Mouse (Mus musculus) adrenal gland, postnatal 4 days (tissue): Measurements from ENCODE around the gene Gper1. TPM values are rescaled to one million over a fixed set of nuclear protein-coding genes. Genes with fewer than 3 reads are reported as not detected.
"Not testable (repeated sequence)": the region's sequence is repeated elsewhere in the genome, so short reads cannot be mapped to it uniquely, and the experiment has no call there.

Experiments
- DNase-seq, 2 experiments: peaks; one replicate each; pipeline ENCODE4 v3.0.0; 2021 to 2022; ENCODE audit warnings: low spot score in 2 of 2, mixed read lengths in 2 of 2
- total RNA-seq, 2 experiments: library from RNA; stranded (reverse); gene quantifications; 2 replicates each; pipeline ENCODE4 v1.2.3; 2021

Gper1 gene
- total RNA-seq, 2 experiments from 2014 or later = 6.0 to 7.4 TPM

DNA sequence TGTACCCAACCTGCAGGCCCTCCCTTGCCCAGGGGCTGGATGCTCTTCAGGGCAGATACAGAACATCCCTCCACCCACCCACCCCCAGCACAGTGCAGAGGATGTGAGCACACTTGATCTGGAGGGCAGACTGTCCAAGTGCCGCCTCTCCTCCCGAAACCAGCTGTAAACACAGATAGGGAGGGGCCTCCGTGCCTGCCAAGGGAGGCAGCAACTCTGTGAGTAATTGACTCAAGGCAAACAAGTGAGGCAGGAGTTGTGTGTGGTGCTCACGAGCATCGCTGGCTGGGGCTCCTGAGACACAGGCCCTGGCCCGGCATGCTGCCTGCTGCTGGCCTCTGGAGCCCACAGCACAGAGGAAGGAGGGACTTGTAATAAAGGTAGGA lies 33.3 kb upstream of the Gper1 start:
- peak in 1 of 2 experiments; percentile 47 for DNase-seq

DNA sequence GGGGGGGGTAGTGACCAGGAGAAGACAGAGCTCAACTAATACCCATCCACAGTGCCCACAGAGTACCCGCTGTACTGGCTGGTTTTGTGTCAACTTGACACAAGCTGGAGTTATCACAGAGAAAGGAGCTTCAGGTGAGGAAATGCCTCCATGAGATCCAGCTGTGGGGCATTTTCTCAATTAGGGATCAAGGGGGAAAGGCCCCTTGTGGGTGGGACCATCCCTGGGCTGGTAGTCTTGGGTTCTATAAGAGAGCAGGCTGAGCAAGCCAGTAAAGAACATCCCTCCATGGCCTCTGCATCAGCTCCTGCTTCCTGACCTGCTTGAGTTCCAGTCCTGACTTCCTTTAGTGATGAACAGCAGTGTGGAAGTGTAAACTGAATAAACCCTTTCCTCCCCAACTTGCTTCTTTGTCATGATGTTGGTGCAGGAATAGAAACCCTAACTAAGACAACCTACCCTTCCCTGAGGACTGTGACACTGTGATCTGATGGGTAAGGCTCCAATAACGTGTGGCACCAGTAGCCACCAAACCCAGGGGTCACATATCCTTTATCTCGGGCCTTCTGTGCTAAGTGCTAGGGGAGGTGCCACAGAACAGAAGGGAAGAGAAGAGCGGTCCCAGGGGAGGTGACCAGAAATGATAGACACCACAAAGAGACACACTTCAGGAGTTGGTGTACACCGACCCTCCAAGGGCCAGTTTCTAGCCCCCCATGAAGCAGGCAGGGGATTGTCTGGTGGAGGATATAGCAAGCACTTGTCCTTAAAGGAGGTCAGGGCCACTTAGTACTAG lies 32.4 kb upstream of the Gper1 start:
- DNase-seq = not testable (repeated sequence)

DNA sequence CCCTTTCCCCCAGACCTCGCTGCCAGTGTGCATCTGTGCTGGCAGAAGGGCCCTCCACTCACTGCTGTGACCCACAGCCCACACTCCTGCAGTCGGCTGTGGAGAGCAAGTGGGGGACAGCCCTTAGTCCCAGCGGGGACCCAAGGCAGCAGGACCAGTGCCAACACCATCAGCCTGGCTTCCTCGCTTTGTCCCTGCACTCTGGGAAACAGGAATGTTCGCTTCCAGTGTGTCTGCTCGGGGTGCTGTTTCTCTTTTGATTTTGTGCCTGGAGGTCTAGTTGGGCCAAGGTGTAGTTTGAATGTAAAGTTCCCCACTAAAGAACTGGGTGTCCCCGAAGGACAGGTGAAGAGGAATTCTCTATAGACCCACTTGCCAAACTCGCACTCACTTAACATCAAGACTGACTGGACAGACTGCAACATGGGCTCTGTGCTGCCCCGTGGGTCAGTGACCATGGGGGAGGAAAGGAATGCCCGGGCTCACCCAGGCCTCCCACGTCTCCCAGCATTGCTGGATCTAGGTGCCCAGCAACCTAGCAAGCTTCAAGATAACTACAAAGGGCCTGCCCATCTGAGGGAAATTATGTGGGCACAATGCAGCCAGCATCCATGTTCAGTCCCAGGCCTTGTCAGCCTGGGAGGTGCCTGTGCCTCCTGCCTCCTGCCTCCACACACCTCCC lies 31.5 kb upstream of the Gper1 start:
- DNase-seq = no peak

DNA sequence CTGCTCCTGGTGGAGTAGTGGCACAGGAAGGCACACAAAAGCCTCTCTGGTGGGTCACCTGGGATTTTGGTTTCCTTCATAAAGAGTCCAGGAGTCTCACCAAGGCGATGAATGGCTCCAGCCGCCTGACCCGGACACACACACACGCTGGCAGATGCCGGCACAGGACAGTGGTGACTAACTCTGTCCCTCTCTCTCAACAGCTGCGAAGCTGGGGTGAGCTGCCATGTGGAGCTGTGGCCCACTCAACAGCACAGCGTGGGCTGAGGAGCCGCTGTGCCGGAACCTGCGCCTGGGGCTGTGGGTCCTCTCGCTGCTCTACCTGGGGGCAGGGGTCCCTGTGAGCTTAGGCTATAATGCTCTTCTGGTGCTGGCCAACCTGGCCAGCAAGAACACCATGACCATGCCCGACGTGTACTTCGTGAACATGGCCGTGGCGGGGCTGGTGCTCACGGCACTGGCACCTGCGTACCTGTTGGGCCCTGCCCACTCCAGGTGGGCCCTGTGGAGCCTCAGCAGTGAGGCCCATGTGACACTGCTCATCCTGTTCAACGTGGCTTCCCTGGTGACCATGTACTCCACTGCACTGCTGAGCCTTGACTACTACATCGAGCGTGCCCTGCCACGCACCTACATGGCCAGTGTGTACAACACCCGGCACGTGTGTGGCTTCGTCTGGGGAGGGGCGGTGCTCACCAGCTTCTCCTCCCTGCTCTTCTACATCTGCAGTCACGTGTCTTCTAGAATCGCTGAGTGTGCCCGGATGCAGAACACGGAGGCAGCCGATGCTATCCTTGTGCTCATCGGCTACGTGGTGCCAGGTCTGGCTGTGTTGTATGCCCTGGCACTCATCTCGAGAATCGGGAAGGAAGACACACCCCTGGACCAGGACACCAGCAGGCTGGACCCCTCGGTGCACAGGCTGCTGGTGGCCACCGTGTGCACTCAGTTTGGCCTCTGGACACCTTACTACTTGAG lies 30.4 kb upstream of the Gper1 start:
- DNase-seq = no peak

DNA sequence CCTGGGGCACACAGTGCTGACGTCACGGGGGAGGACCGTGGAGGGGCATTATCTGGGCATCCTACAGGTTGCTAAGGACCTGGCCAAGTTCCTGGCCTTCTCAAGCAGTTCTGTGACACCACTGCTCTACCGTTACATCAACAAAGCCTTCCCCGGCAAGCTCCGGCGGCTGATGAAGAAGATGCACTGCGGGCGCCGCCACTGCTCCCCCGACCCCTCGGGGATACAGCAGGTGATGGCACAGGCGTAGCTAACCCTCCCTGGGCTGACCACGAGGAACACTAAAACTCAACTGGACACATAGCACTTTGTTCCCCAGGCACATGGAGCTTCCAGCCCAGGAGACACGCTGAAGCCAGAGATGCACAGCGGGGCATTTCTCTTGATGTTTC lies 29.8 kb upstream of the Gper1 start:
- no peak for DNase-seq

DNA sequence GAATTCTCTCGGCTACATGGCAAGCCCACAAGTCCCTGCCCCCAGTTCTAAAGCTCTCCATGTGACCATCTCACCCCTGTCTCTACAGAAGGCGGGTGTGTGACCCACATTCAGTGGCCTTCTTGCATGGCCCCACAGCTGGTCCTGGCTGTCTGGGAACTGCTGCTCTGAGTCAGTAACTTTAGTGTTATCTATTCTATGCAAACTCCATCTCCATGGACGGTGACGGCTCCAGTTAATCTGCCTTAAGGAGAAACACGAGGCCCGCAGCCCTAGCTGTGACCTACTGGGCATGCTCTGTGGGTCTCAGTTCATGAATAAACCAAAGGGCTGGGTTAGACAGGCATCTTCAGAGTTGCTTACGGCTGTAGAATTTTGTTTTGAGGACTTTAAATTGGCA lies 28.6 kb upstream of the Gper1 start:
- no peak for DNase-seq

DNA sequence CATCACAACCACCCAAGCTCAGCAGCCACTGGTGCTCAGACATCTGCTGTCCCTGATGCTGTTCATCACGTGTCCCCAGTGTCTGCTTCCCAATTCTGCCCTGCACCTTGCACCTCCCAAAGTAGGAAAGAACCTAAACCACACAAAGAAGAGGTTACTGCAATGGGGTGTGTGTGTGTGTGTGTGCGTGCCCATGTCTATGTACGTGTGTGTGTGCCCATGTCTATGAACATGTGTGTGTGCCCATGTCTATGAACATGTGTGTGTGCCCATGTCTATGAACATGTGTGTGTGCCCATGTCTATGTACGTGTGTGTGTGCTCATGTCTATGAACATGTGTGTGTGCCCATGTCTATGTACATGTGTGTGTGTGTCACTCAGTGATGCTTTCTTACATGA lies 27.4 kb upstream of the Gper1 start:
- DNase-seq = no peak

DNA sequence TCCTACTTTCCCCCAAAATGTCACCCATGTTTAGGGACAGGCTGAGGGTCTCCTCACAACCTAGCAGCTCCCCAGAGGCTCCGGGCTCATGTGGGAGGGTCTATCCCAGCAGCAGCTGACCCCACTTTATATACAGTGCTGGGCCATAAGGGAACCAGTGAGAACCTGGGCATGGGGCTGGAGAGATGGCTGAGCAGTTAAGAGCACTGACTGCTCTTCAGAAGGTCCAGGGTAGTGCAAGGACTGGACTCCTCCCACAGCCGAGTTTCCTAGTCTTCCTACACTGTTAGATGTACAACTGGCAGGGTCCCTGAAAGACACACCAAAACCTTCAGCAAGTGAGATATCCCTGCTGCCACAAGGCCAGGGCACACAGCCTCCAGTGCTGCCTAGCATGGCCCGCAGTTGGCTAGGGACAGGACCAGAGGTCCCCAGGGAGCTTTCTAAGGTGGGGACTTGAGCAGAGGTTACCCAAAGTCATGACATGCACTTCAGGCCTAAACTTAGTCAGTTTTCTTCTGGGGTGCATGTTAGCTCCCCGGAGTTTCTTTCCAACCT lies 25.5 kb upstream of the Gper1 start:
- DNase-seq = no peak

DNA sequence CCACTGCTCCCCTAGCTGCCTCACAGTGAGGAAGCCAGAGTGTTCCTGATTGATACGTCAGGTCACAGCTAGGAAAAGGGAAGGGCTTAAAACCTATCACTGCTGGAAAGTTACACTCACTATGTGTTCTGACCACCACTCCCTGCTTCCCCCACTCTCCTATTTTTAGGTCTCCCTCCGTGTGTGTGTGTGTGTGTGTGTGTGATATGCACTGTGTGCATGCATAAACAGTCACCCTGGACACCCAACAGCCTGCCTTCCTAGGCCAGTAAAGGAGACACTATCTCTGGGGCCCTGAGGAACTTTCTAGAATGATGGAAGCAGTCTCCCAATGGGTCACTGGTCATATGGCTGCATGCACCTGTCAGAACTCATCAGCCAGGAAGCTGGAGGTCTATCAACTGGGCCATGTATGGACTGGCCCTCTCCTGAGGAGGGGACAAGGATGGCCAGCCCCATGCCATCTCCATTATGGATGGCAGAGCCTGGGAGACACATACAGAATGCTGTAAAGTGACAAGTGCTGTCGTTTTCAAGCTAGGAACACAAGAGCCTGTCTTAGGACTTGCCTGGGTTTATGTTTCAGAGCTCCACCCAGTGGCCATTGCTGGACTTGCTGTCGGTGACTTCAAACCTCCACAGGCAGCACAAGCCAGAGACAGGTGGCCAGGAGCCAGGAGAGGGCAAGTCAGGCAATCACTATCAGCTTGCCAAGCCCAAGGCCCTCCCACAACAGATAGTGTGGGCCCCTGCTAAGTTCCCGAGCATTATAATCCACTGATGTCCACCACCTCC lies 24.8 kb upstream of the Gper1 start:
- peak; percentile 70 to 91 for DNase-seq

DNA sequence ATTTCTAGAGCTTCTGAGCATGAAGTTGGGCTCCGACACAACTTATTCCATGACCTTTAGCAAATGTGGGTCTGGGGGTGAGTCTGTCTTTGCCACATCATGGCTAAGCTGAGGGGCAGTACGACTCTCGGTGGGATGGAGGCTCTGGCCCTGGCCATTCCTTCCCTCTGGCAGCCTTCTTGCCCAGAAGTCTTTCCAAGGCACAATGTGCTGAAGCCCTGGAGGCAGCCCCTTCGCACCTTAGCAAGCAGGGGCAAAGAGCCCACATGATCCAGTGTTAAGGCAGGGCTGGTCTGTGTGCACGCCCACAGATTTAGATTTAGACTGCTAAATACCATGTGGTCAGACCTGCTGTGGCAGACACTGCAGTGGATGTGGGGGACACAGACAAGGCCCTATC lies 24.2 kb upstream of the Gper1 start:
- DNase-seq = no peak

DNA sequence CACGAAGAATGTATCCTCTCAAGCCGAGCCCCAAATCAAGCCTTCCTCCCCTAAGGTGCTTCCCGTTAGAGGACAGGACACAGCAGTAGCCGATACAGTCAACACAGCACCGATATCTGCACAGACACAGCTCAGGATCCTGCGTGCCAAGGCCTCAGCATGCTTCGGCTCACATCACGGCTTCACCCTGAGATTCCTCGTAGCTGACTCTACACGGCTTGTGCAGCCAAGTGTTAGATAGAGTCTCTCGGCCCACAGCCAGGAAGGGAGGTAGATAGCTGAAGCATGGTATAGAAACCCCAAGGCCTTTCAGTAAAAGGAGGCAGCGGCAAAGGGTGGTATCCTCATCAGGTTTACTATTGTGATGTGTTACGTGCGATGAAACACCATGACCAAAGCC lies 23.0 kb upstream of the Gper1 start:
- DNase-seq = no peak

DNA sequence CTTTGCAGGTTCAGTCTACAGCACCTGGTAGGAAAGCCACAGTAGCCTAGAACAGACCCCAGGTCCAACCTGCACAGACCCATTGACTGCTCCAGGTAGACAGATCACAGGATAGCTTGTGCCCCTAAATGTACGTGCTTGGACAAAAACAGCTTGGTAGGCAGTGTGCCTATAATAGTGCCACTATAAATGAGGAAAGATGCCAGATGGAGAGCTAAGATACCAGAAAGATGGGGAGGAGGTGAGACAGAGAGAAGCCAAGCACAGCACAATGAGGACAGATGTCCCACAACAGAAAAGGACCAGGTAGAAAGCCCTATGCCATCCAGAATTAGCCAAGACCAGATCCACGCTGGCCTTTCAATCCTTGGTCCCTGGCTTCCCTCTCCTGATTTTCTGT lies 20.8 kb upstream of the Gper1 start:
- DNase-seq = no peak

DNA sequence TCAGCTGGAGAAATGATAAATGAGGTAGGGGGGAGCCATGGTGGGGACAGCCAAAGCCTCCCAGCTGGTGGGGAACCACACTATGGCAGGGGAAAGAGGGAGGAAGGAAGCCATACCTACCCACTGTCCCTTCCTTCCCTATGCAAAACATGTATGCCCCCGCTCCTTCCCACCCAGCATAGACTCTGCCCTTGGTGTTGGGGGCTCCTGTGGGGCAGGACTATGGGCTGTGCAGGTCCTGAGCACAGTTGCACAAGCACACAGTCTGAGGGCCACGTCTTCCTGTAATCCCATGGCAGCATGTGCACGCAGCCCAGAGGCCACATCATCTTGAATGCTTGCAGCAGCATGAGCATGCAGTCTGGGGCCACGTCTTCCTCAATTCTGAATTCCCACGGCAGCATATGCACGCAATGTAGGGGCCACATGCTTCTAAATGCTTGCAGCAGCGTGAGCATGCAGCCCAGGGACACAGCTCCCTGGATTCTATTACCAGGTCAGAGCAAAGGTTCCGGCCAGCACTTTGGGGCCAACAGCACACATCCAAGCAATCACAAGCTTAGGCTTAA lies 19.2 kb upstream of the Gper1 start:
- no peak for DNase-seq

DNA sequence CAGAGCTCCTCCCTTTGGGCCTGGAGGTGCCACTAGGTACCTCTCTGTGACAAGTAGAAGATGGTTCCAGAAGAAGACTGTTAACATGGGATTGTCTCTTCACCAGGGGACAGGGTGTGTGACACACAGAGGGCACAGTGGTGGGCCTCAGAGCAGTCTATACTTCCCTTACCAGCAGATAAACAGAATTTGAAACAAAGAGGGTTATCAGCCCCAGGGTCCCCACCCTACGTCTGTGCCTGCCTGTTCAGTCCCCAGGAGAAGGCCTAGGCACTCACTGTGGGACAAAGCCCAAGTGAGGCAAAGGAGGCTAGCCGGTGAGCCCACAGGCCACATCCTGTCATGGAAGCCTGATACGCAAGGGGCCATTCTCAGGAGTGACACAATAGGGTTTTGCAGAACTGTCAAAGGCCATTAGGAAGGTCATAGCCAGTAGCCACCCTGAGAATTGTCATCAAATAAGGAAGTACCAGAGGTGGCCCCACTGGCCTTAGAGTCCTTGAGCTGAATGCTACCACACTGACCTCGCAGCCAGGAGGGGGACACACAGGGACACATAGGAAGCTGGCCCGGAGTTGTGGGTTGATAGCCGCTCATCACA lies 18.1 kb upstream of the Gper1 start, which contains the start of gene C130050O18Rik:
C130050O18Rik (plus strand) TSS at position 480 of the 601 bp plus-strand sequence.
- no peak for DNase-seq

DNA sequence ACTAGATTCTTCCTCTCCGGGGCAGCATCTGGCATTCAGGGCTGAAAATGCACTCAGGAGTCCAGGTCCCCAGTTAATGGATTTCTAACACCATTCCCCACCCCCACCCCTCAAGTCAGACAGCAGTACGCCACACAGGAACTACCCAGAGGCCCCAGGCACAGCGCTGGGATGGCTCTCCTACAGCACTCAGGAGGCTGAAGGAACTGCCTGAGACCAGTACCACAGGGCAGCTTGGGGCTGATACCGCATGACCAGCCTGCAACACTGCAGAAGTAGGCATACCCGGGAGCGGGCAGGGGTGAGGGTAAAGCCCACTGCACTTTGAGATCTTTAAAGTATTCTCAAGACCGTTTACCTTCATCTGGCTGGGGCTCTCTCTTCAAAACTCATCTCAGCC lies 17.5 kb upstream of the Gper1 start:
- DNase-seq = no peak

DNA sequence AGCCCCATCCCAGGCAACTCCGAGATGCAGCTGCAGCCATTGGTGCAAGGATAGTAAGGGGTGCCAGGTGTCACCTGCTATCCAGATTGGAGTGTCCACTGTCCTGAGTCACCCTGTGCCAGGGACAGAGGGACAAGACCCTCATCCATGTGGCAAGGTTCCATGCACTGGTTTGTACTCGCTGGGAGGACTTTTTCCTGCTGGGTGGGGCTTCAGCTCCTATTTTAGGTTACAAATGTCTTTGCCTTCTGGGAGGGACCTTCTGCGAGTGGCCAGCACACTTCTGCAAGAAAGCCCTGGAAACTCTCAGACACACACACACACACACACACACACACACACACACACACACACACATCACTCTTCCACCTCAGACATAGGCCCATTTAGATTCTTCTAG lies 17.0 kb upstream of the Gper1 start:
- no peak for DNase-seq

DNA sequence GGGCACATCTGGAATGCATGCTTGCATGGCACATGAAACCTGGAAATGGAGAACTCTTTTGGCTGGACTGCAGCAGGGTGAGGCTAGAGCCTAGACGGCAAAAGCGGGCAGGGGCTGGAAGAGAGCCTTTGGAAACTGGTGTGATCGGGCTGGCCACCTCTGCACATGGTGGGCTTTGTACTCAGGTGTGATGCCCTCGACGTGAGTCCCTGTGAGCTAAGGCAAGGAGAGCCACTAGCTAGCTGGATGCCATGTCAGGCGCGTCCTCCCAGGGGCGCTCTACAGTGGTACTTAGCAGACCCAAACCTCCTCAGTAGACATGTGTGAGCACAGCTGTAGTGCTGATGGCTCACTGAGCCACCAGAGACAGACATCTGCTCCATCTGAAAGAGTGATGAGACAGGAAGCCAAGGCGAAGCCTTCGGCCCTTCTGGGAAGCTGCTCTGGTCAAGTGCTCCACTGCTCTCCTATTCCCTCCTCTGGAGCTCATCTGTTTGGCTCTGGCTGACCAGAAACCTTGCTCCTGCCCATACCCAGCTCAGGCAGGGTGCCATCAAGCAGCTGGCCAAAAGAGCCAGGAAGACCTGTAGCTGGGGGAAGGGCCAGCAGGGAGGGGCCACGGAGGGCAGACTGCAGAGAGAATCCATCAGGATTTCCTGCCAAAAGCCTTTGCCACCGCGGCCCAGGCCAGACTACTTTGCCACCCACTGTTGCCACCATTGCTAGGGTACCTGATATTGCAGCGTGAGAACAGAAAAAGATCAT lies 15.6 kb upstream of the Gper1 start:
- no peak for DNase-seq

DNA sequence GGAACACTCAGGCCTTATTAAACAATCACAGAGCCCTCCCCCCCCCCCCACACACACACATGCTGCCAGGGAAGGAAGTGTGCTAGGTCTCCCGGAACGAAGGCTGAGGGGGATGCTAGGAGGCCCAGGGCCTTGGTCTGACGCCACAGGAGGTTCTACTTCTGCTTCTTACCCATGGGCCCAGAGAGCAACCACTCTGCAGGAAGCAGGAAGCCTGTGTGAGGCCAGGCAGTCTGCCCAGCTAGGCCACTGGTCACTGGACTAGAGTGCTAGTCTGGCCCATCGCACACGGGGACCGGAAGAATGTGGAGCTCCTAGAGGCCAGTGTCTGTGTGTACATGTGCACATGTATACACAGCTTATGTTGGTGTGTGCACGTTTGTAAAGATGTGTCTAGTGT lies 14.4 kb upstream of the Gper1 start:
- DNase-seq = no peak

DNA sequence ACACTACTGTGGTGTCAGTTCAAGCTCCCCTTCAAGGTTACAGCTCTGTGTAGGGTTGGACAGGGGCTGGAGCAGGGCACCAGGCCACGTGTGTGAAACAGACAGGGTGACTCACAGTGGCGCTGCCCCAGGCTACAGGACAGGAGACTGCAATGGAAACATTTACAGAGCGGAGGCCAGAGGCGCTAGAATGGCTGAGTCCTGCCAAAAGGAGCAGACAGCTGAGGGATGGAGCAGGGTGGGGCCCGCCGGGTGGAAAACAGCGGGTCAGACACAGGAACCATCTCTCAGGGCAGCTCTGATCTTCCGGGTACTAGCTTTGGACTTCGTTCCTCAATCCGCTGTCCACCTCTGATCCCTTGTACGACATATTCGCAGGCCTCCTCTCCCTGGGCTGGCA lies 13.5 kb upstream of the Gper1 start:
- DNase-seq = peak; percentile 32 to 59
